Mouse (Mus musculus) myocyte (in vitro differentiated cells): ENCODE results near the gene Macrod1. TPM values are rescaled to one million over a fixed set of nuclear protein-coding genes. Genes with fewer than 3 reads are reported as not detected.
A peak's percentile ranks its signal among the peaks of the same experiment; 100 is the strongest.

Experiments used
- H3K27me3 ChIP-seq: one replicate; pipeline ENCODE4 v1.6.1; 2011; ENCODE audit not compliant: control insufficient read depth, insufficient read depth, insufficient read length
- H3K36me3 ChIP-seq: one replicate; pipeline ENCODE4 v1.6.1; 2011; ENCODE audit not compliant: control insufficient read depth, insufficient read depth
- H3K4me2 ChIP-seq: one replicate; pipeline ENCODE4 v1.6.1; 2011; ENCODE audit warnings: low read depth, control low read depth
- H3K4me3 ChIP-seq: one replicate; pipeline ENCODE4 v1.5.1; 2011; ENCODE audit warnings: mild to moderate bottlenecking, control low read depth, moderate library complexity
- H3K79me2 ChIP-seq: one replicate; pipeline ENCODE4 v1.6.1; 2011; ENCODE audit not compliant: control insufficient read depth, insufficient read depth
- H3ac ChIP-seq: one replicate; pipeline ENCODE4 v1.6.1; 2011; ENCODE audit not compliant: control insufficient read depth, insufficient read length
- CEBPB ChIP-seq: IDR thresholded peaks from 2 replicates; pipeline ENCODE4 v1.6.1; 2011; ENCODE audit warnings: mild to moderate bottlenecking, moderate library complexity; ENCODE audit not compliant: poor library complexity, insufficient read depth, severe bottlenecking
- E2F4 ChIP-seq: IDR thresholded peaks from one replicate; pipeline ENCODE4 v1.6.1; 2011; ENCODE audit warnings: mild to moderate bottlenecking, control low read depth, moderate library complexity; ENCODE audit not compliant: insufficient read depth
- MAX ChIP-seq: IDR thresholded peaks from one replicate; pipeline ENCODE4 v1.6.1; 2011; ENCODE audit warnings: low read depth, mild to moderate bottlenecking, control low read depth
- MYOD1 ChIP-seq, 3 experiments: IDR thresholded peaks; one replicate each; pipeline ENCODE4 v1.6.1; 2011; ENCODE audit warnings: control low read depth in 2 of 3, low read depth in 2 of 3, mild to moderate bottlenecking in 2 of 3, moderate library complexity in 1 of 3; ENCODE audit not compliant: insufficient read length in 2 of 3, control insufficient read depth in 1 of 3
- MYOG ChIP-seq, 3 experiments: IDR thresholded peaks; one replicate each; pipeline ENCODE4 v1.6.1; 2011; ENCODE audit warnings: control low read depth in 2 of 3, low read depth in 2 of 3, mild to moderate bottlenecking in 2 of 3; ENCODE audit not compliant: insufficient read length in 2 of 3, control insufficient read depth in 1 of 3, insufficient read depth in 1 of 3
- POLR2A ChIP-seq: IDR thresholded peaks from one replicate; pipeline ENCODE4 v1.6.1; 2011; ENCODE audit warnings: low read depth, mild to moderate bottlenecking, control low read depth, moderate library complexity; ENCODE audit not compliant: insufficient read length
- POLR2AphosphoS2 ChIP-seq: IDR thresholded peaks from one replicate; pipeline ENCODE4 v1.6.1; 2011; ENCODE audit warnings: low read depth, control low read depth; ENCODE audit not compliant: insufficient read length
- REST ChIP-seq: IDR thresholded peaks from one replicate; pipeline ENCODE4 v1.6.1; 2011; ENCODE audit warnings: mild to moderate bottlenecking, control low read depth, moderate library complexity; ENCODE audit not compliant: insufficient read depth, insufficient read length
- SRF ChIP-seq: IDR thresholded peaks from one replicate; pipeline ENCODE4 v1.6.1; 2011; ENCODE audit warnings: low read depth; ENCODE audit not compliant: control insufficient read depth, insufficient read length
- TCF12 ChIP-seq: IDR thresholded peaks from one replicate; pipeline ENCODE4 v1.6.1; 2011; ENCODE audit warnings: mild to moderate bottlenecking, control low read depth; ENCODE audit not compliant: poor library complexity, insufficient read depth, severe bottlenecking
- TCF3 ChIP-seq: IDR thresholded peaks from one replicate; pipeline ENCODE4 v1.6.1; 2011; ENCODE audit warnings: low read depth, control low read depth; ENCODE audit not compliant: insufficient read length
- USF1 ChIP-seq: IDR thresholded peaks from one replicate; pipeline ENCODE4 v1.6.1; 2011; ENCODE audit warnings: low read depth, mild to moderate bottlenecking, control low read depth, moderate library complexity
- polyA plus RNA-seq: library from polyadenylated mRNA; unstranded; fragments of >200 nt; fragmentation: generic; extraction: Trizol; gene quantifications from one replicate; pipeline ENCODE4 v1.2.1, GENCODE M21; 2012; ENCODE audit warnings: missing spikeins

Gene Macrod1
- polyA plus RNA-seq, 1 experiment = 82.4 TPM

- H3K27me3 ChIP-seq = no peaks in the 10 kb centered on the region
- no peaks in the 10 kb centered on the region for H3K36me3 ChIP-seq
- H3K4me2 ChIP-seq = peak within 1 kb of the TSS; percentile 89
- peak within 1 kb of the TSS; percentile 82 for H3K4me3 ChIP-seq
- peak within 1 kb of the TSS; percentile 49 for H3ac ChIP-seq
- H3K79me2 ChIP-seq = peaks cover 43% of the 10 kb centered on the region
- TF ChIP-seq E2F4 (peak; percentile 68), POLR2A (peak; percentile 66), MAX (no peak), USF1 (peak; percentile 90), POLR2AphosphoS2 (peak; percentile 61), CEBPB (no peak), MYOG (IDR thresholded peaks at IDR 0.05; ENCODE audit: control insufficient read depth in 1 of 3, insufficient read depth in 1 of 3, insufficient read length in 2 of 3, low read depth in 2 of 3) (peak in 2 of 3 experiments; percentile 39 to 66), SRF (peak; percentile 71), TCF3 (no peak), MYOD1 (IDR thresholded peaks at IDR 0.05; ENCODE audit: control insufficient read depth in 1 of 3, insufficient read length in 2 of 3, low read depth in 2 of 3) (peak in 1 of 3 experiments; percentile 69)
Observed at GRCm38 (mm10) chr19:7240782-7241690, 184.4 kb downstream of the Macrod1 start, which contains the start of gene Naa40. Gene Naa40 (minus strand): TSS chr19:7241183.

- H3K4me2 ChIP-seq = no peak overlapping the region
- H3K36me3 ChIP-seq = no peaks in the 10 kb centered on the region
- TF ChIP-seq POLR2AphosphoS2 = no peak
- TF ChIP-seq MYOG (IDR thresholded peaks at IDR 0.05; ENCODE audit: control insufficient read depth in 1 of 3, insufficient read depth in 1 of 3, insufficient read length in 2 of 3, low read depth in 2 of 3) = no peak
- TF ChIP-seq TCF3 = no peak
- no peak for TF ChIP-seq REST
- no peak for TF ChIP-seq MAX
- TF ChIP-seq POLR2A = no peak
- no peak for TF ChIP-seq TCF12
- no peaks in the 10 kb centered on the region for H3K27me3 ChIP-seq
- no peaks in the 10 kb centered on the region for H3K79me2 ChIP-seq
- H3K4me3 ChIP-seq = no peak overlapping the region
- no peak overlapping the region for H3ac ChIP-seq
Observed at GRCm38 (mm10) chr19:7246021-7246420, 189.4 kb downstream of the Macrod1 start.

Other genes starting within 250 kb of the Macrod1 start
- 47.6 TPM for gene Rps6ka4, start 216.2 kb upstream of the Macrod1 start, polyA plus RNA-seq
- 0.23 TPM for gene Ccdc88b, start 198.6 kb upstream of the Macrod1 start, polyA plus RNA-seq
- gene Trmt112, start 147.1 kb upstream of the Macrod1 start, polyA plus RNA-seq = 281 TPM
- 276 TPM for gene Prdx5, start 146.7 kb upstream of the Macrod1 start, polyA plus RNA-seq
- gene Esrra, start 135.0 kb upstream of the Macrod1 start, polyA plus RNA-seq = 52.7 TPM
- gene Catsperz, start 131.4 kb upstream of the Macrod1 start, polyA plus RNA-seq = 0.28 TPM
- gene Kcnk4, start 122.3 kb upstream of the Macrod1 start, polyA plus RNA-seq = 0.12 TPM
- 76.1 TPM for gene Bad, start 114.9 kb upstream of the Macrod1 start, polyA plus RNA-seq
- 39.9 TPM for gene Gpr137, start 114.3 kb upstream of the Macrod1 start, polyA plus RNA-seq
- 1,032 TPM for gene Ppp1r14b, start 81.8 kb upstream of the Macrod1 start, polyA plus RNA-seq
- gene Plcb3, start 80.3 kb upstream of the Macrod1 start, polyA plus RNA-seq = 34.3 TPM
- 96.8 TPM for gene Fkbp2, start 76.3 kb upstream of the Macrod1 start, polyA plus RNA-seq
- 49.2 TPM for gene Vegfb, start 69.2 kb upstream of the Macrod1 start, polyA plus RNA-seq
- gene Dnajc4, start 64.2 kb upstream of the Macrod1 start, polyA plus RNA-seq = 28.5 TPM
- 27.0 TPM for gene Nudt22, start 60.7 kb upstream of the Macrod1 start, polyA plus RNA-seq
- 9.2 TPM for gene Trpt1, start 60.7 kb upstream of the Macrod1 start, polyA plus RNA-seq
- gene Fermt3, start 37.3 kb upstream of the Macrod1 start, polyA plus RNA-seq = 0.34 TPM
- 223 TPM for gene Stip1, start 16.8 kb upstream of the Macrod1 start, polyA plus RNA-seq
- gene Flrt1, start 48.9 kb downstream of the Macrod1 start, polyA plus RNA-seq = 1.2 TPM
- 112 TPM for gene Otub1, start 149.5 kb downstream of the Macrod1 start, polyA plus RNA-seq
- gene Cox8a, start 160.8 kb downstream of the Macrod1 start, polyA plus RNA-seq = 1,011 TPM
- 10.3 TPM for gene Naa40, start 184.4 kb downstream of the Macrod1 start, polyA plus RNA-seq
- gene Rcor2, start 210.5 kb downstream of the Macrod1 start, polyA plus RNA-seq = 34.1 TPM